Mouse (Mus musculus) liver, embryonic 14.5 days (tissue): Measurements from ENCODE around the gene Macf1.

Experiments used
- CTCF ChIP-seq: IDR thresholded peaks from 2 replicates; pipeline ENCODE4 v1.5.1; 2016; ENCODE audit warnings: antibody characterized with exemption, low read depth, control low read depth
- EP300 ChIP-seq: IDR thresholded peaks from 2 replicates; pipeline ENCODE4 v1.6.1; 2016; ENCODE audit warnings: antibody characterized with exemption, low read depth

- TF ChIP-seq CTCF: no peak
- TF ChIP-seq EP300: no peak
Observed at GRCm38 (mm10) chr4:123631654-123632053, 52.5 kb downstream of the Macf1 start.
